Mouse (Mus musculus): ENCODE measurements around the gene Eif4e2.

GRCm38 (mm10) chr1:87174006-87174955 lies 39.4 kb upstream of the Eif4e2 start:
- TF ChIP-seq USF1 (IDR thresholded peaks at IDR 0.05; ENCODE audit: low read depth) (no peak), CTCF (IDR thresholded peaks at IDR 0.05; ENCODE audit: control insufficient read depth, insufficient read depth, insufficient read length) (peak; percentile 46), MYOD1 (IDR thresholded peaks at IDR 0.05; ENCODE audit: control insufficient read depth, insufficient read length, low read depth) (no peak), FOSL1 (IDR thresholded peaks at IDR 0.05; ENCODE audit: insufficient read depth, low read length, poor library complexity, severe bottlenecking) (no peak), CEBPB (IDR thresholded peaks at IDR 0.05; ENCODE audit: low read depth) (no peak), MAX (IDR thresholded peaks at IDR 0.05) (no peak)

Data from C2C12 (cell line).